Mouse (Mus musculus) kidney, adult 2 months (tissue): ENCODE data around the gene Ptgdr2.

ENCODE experiments used
- CTCF ChIP-seq: fragments of 200-500 bp; conservative IDR thresholded peaks from 2 replicates; pipeline ENCODE4 v1.5.1; 2011; ENCODE audit warnings: low read depth, mild to moderate bottlenecking, control low read depth, low read length, moderate library complexity, mixed read lengths; ENCODE audit not compliant: insufficient read depth, insufficient read length
- POLR2A ChIP-seq: fragments of 200-500 bp; IDR thresholded peaks from one replicate; pipeline ENCODE4 v1.6.1; 2011; ENCODE audit warnings: low read depth, low read length, control low read depth

DNA sequence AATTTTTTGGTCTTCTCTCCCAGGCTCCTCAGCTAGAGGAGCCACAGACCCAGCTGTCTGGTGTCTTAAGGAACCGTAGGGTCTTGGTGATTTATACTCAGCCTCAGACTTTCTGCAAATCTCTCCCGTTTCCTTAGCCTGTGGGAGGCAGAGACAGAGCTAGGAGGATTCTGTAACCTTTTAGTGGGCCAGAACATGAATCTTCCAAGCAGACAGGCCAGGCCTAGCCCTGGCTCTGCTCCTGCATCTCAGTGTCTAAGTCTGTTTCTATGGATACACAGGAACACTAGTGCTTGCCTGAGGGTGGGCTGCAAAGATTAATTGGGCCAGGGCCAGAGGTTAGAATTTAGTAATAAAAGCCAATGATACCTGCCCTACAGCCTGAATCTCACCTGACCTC, 36.2 kb downstream of the Ptgdr2 start:
- TF ChIP-seq POLR2A (no peak), CTCF (no peak)
